ENCODE assay signal across 20 mouse cellular contexts in genomic region chr9:47714541-47714940, GRCm38 (mm10).
A peak's percentile ranks its signal among the peaks of the same experiment; 100 is the strongest.
DNase-seq lines count a peak whose midpoint lies in the region; ATAC-seq lines count a peak whose summit lies in the region.
"Had no signal": no experiment of that assay in that cellular context is flagged by ENCODE, and none has a peak within 500 bp of the region (broad histone marks: within the 10 kb centered on the region; RNA-seq: fewer than 3 reads in every experiment).

No protein-coding gene starts in this region.

- no peak overlapping the region for H3K4me2 ChIP-seq in midbrain, embryonic 14.5 days (ENCODE audit: low read length)
- no peak overlapping the region for H3K4me2 ChIP-seq in midbrain, embryonic 11.5 days
- H3K4me2 ChIP-seq in hindbrain, embryonic 16.5 days (ENCODE audit: low read length): no peak overlapping the region
- H3K4me2 ChIP-seq: forebrain, embryonic 15.5 days had no signal

- no peak for ATAC-seq in midbrain, embryonic 14.5 days (ENCODE audit: low FRiP score, low TSS enrichment)
- ATAC-seq in midbrain, embryonic 11.5 days (ENCODE audit: low FRiP score): no peak
- peak; percentile 45; the same call in 1 of the 2 replicates for ATAC-seq in hindbrain, embryonic 16.5 days
- no peak for ATAC-seq in activated CD4-positive, CD25-positive, alpha-beta regulatory T cell, adult 4 months
- ATAC-seq: forebrain, embryonic 15.5 days; intestine, postnatal 0 days had no signal

- peaks cover 16% of the 10 kb centered on the region for H3K4me1 ChIP-seq in midbrain, embryonic 14.5 days (ENCODE audit: control insufficient read depth, insufficient read depth, low read length)
- H3K4me1 ChIP-seq in midbrain, embryonic 11.5 days (ENCODE audit: control insufficient read depth, insufficient read depth, low read length): peaks cover 2% of the 10 kb centered on the region; the same call in 1 of the 2 replicates
- peaks cover 14% of the 10 kb centered on the region for H3K4me1 ChIP-seq in hindbrain, embryonic 16.5 days (ENCODE audit: control insufficient read depth, insufficient read depth, low read depth, low read length)

- H3K9ac ChIP-seq in midbrain, embryonic 14.5 days (replicated peaks; ENCODE audit: low read length): no peak overlapping the region
- no peak overlapping the region for H3K9ac ChIP-seq in midbrain, embryonic 11.5 days (ENCODE audit: low read length)
- H3K9ac ChIP-seq in hindbrain, embryonic 16.5 days (ENCODE audit: low read depth, low read length): no peak overlapping the region
- H3K9ac ChIP-seq: forebrain, embryonic 15.5 days; liver, embryonic 14.5 days had no signal

- DNase-seq in embryo, embryonic 10.5 days (ENCODE audit: low spot score): peak; percentile 29
- no peak for DNase-seq in embryo, embryonic 11 days
- peak; percentile 62 for DNase-seq in midbrain, embryonic 14.5 days
- DNase-seq in midbrain, embryonic 11.5 days (ENCODE audit: low spot score, missing footprints): no peak
- DNase-seq in retina, postnatal 1 day: peak; percentile 94
- DNase-seq in urinary bladder, postnatal 10 days (ENCODE audit: low spot score): no peak
- DNase-seq: adrenal gland, postnatal 10 days; cerebellum, adult 11 months; cerebellum, postnatal 14 days; gastrocnemius, postnatal 25 days; layer of hippocampus, postnatal 36 days; right cerebral cortex, postnatal 4 days; thymus, postnatal 14 days had no signal

- no peaks in the 10 kb centered on the region; the same call in 1 of the 2 replicates for H3K9me3 ChIP-seq in midbrain, embryonic 14.5 days (ENCODE audit: control insufficient read depth, low read length)
- no peaks in the 10 kb centered on the region for H3K9me3 ChIP-seq in midbrain, embryonic 11.5 days (ENCODE audit: control insufficient read depth, low read length)
- no peaks in the 10 kb centered on the region for H3K9me3 ChIP-seq in hindbrain, embryonic 16.5 days (ENCODE audit: control insufficient read depth, low read length)
- H3K9me3 ChIP-seq: forebrain, embryonic 15.5 days had no signal

- no peaks in the 10 kb centered on the region for H3K27me3 ChIP-seq in midbrain, embryonic 14.5 days (ENCODE audit: control insufficient read depth, insufficient read depth, low read length)
- no peaks in the 10 kb centered on the region for H3K27me3 ChIP-seq in midbrain, embryonic 11.5 days (ENCODE audit: control insufficient read depth, insufficient read depth, low read length)
- no peaks in the 10 kb centered on the region for H3K27me3 ChIP-seq in hindbrain, embryonic 16.5 days (replicated peaks; ENCODE audit: control insufficient read depth, insufficient read depth, low read length)
- H3K27me3 ChIP-seq: forebrain, embryonic 15.5 days; Patski had no signal

- no peaks in the 10 kb centered on the region for H3K36me3 ChIP-seq in midbrain, embryonic 14.5 days (ENCODE audit: control insufficient read depth, insufficient read depth, low read length)
- H3K36me3 ChIP-seq in midbrain, embryonic 11.5 days (ENCODE audit: control insufficient read depth, insufficient read depth, low read length): no peaks in the 10 kb centered on the region
- H3K36me3 ChIP-seq in hindbrain, embryonic 16.5 days (ENCODE audit: control insufficient read depth, insufficient read depth, low read length): no peaks in the 10 kb centered on the region
- H3K36me3 ChIP-seq: forebrain, embryonic 15.5 days had no signal

- 44% methylated on average over 2 of the region's 2 CpGs for WGBS in midbrain, embryonic 14.5 days
- 73% methylated on average over 2 of the region's 2 CpGs for WGBS in midbrain, embryonic 11.5 days
- WGBS in hindbrain, embryonic 16.5 days: 33% methylated on average over 2 of the region's 2 CpGs

- H3K27ac ChIP-seq in midbrain, embryonic 14.5 days (replicated peaks; ENCODE audit: low read depth, low read length): no peak overlapping the region
- no peak overlapping the region for H3K27ac ChIP-seq in midbrain, embryonic 11.5 days (ENCODE audit: low read depth, low read length)
- H3K27ac ChIP-seq in hindbrain, embryonic 16.5 days (ENCODE audit: low read depth, low read length): no peak overlapping the region
- H3K27ac ChIP-seq: forebrain, embryonic 15.5 days; kidney, postnatal 0 days; liver, embryonic 14.5 days had no signal

- H3K4me3 ChIP-seq in midbrain, embryonic 14.5 days (replicated peaks; ENCODE audit: low read depth, low read length): no peak overlapping the region
- no peak overlapping the region for H3K4me3 ChIP-seq in midbrain, embryonic 11.5 days (ENCODE audit: low read depth, low read length)
- H3K4me3 ChIP-seq in hindbrain, embryonic 16.5 days (ENCODE audit: low read length): no peak overlapping the region
- H3K4me3 ChIP-seq: forebrain, embryonic 15.5 days had no signal

Comparison
In these comparisons a context has a peak if more than half of its experiments do, and no peak if none do; other contexts are left out.
1. DNase-seq: peak in embryo, embryonic 10.5 days (single experiment), midbrain, embryonic 14.5 days (single experiment) and retina, postnatal 1 day (single experiment); none in embryo, embryonic 11 days (single experiment), midbrain, embryonic 11.5 days (single experiment) and urinary bladder, postnatal 10 days (single experiment).